Mouse (Mus musculus): ENCODE data around the gene Ncapd2.

The Ncapd2 gene

DNA sequence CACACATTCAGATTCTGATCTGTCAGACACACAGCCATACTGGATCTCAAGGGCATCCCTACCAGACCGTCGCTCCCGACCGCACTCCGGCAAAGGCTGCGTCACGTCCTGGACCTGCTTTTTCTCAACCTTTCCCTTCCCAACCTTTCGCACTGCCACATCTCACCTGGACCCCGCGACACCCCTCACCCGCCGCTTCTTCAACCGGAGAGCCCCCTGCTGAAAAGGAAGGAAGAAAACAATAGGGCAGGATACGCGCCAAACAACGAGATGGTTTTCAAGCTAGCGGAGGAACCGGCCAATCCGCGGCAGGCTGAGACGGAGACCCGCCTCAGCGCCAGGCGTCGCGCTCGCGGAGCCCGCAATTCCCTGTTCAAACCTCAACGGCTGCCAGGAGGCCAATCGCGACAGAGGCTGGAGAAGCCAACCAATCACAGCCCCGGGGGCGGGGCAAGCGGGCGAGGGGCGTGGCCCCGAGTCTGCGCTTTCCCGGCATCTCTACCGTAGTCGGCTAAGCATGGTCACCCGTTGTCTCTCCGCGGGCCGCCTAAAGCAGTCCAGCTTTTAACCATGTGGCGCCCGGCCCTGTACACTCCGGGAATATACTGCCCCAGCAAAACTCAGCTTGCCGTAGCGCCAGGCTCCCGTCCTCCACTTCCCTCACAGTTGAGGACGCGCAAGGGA is at the start of gene Ncapd2, which contains the start of gene Mrpl51:
Gene Ncapd2, minus strand, starts transcription at position 370 of the 684 bp plus-strand sequence.
Gene Mrpl51, plus strand, starts transcription at position 470 of the 684 bp plus-strand sequence.
- peak; percentile 99 for DNase-seq (ENCODE audit: low spot score)

- no peak for DNase-seq (ENCODE audit: low spot score)
These were observed 49.1 kb upstream of the Ncapd2 start for GRCm38 (mm10) chr6:125240617-125241016.

- no peak for DNase-seq (ENCODE audit: low spot score)
These were observed 48.0 kb upstream of the Ncapd2 start for GRCm38 (mm10) chr6:125239547-125239946.

DNA sequence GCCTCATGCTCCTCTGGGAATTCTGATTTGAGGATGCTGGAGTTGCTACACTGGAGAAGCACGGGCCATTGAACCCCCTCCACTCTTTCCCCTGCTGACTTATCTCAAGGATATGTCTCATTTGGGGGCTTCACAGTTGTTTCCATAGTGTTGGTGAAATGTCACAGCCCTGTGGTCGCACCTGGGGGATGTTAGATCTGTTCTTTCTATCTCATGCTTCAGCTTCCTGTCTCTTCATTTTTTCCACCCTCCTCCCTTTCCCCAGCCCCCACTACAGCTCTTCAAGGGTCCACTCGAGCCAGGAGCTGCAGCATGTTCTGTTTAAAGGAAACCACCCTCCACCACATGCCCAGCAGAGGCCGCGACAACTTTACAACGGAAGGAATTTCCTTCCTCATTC is 46.9 kb upstream of the Ncapd2 start:
- no peak for DNase-seq (ENCODE audit: low spot score)

- no peak for DNase-seq (ENCODE audit: low spot score)
These were observed 45.9 kb upstream of the Ncapd2 start for GRCm38 (mm10) chr6:125237421-125237820.

DNA sequence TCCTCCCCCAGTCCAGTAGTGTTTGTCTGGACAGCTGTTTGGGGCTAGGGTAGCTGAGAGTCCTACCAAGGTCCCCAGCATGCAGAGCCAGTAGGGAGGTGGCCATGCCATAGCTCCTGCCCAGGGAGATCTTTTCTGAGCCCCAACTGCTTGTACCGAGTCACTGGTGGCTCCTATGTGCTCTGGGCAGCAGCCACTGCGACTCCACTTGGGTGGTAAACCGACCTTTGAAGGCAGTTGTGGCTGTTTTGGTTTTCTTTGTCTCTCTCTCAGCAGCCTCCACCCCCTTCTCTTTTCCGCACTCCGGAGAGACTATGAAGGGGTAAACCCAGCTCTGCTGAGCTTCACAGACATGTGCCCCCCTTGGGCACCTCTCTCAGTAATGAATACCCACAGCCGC is 45.3 kb upstream of the Ncapd2 start, which contains the start of gene Cd27:
Gene Cd27, minus strand, starts transcription at position 229 of the 400 bp plus-strand sequence.
- no peak for DNase-seq (ENCODE audit: low spot score)

- no peak for DNase-seq (ENCODE audit: low spot score)
These were observed 44.8 kb upstream of the Ncapd2 start for GRCm38 (mm10) chr6:125236341-125236740.

DNA sequence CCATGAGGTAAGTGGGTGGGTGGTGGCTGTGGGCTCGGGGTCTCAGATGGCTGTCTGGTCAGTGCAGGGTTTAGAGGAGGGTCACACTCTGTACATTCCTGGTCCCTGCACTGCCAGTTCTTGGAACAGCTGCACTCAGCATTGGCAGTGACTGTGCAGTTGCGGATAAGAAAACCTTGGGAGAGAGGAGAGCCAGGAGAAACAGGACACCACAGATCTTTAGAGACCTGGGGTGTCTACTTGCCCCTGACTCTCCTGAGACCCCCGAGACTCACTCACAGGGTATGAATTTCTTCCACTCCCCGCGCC is 43.0 kb upstream of the Ncapd2 start:
- no peak for DNase-seq (ENCODE audit: low spot score)

DNA sequence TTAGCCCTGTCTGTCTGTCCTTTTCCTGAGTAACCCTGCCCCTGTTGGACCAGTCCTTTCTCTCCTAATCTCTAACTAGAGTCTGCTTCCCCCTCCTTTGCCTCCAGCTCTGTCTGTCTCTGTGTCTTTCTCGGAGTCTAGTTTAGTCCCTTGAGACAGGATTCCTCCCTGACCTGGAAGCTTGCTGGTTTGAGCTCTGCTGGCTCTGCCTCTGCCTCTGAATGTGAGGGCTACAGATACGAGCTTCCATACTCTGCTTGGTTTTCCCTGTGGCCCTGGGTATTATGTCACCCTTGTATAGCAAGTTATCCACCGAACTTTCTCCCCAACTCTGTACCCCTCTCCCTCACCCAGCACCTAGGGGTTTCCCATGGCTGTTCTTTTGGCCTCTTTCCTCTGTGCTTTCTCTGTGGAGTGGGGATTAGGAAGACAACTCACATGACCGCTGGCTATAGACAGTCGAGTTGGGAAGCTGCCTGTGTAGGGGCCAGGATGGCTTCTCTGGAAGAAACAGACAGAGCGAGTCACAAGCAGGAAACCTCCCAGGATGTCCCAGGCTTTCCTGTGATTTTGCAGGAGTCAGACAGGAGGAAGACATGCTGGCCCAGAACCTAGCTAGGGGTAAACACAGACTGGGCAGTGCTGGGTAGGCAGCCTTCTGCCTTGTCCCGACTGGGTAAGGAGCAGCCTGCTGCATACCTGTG is 42.5 kb upstream of the Ncapd2 start:
- DNase-seq (ENCODE audit: low spot score), result no peak

DNA sequence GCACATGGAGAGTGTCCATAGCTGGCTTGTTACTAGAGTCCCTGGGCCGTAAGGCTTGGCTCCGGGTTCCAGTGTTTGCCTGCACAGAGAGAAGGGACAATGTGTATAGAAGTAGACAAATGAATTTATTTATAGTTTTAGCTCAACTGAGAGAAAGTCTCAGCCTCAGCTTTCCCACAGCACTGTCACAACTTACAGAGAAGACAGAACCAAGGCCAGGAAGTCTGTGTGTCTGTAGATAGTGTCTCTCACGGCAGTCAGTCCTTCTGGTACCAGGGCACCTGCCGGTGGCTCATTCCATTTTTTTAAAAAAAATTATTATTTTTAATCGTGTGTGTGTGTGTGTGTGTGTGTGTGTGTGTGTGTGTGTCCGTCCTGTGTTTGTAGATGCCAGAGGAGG is 41.0 kb upstream of the Ncapd2 start:
- DNase-seq (ENCODE audit: low spot score), result no peak

- DNase-seq (ENCODE audit: low spot score), result no peak
These were observed 40.5 kb upstream of the Ncapd2 start for GRCm38 (mm10) chr6:125232045-125232437.

GRCm38 (mm10) chr6:125231117-125232044 is 39.9 kb upstream of the Ncapd2 start, which contains the start of gene Tapbpl:
Gene Tapbpl, minus strand, starts transcription at chr6:125231860.
- DNase-seq (ENCODE audit: low spot score), result peak; percentile 58

GRCm38 (mm10) chr6:125230571-125230970 is 39.1 kb upstream of the Ncapd2 start:
- no peak for DNase-seq (ENCODE audit: low spot score)

GRCm38 (mm10) chr6:125225518-125226115 is 34.1 kb upstream of the Ncapd2 start:
- no peak for DNase-seq (ENCODE audit: low spot score)

DNA sequence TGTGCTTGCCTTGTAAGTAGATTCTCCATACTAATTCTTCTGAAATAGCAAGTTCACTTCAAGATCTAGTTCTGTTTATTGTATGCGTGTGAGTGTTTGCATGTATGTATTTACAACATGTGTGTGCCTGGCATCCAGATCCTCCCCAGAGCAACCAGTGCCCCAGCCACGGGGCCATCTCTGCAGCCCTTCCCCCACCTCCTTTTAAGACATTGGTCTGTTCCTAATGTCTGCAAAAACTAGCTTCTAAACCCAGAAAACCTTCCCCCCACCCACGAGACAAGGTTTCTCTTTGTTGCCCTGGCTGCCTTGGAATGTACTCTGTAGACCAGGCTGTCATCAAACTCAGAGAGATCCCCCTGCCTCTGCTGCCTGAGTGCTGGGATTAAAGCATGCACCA is 31.1 kb upstream of the Ncapd2 start:
- no peak for DNase-seq (ENCODE audit: low spot score)

DNA sequence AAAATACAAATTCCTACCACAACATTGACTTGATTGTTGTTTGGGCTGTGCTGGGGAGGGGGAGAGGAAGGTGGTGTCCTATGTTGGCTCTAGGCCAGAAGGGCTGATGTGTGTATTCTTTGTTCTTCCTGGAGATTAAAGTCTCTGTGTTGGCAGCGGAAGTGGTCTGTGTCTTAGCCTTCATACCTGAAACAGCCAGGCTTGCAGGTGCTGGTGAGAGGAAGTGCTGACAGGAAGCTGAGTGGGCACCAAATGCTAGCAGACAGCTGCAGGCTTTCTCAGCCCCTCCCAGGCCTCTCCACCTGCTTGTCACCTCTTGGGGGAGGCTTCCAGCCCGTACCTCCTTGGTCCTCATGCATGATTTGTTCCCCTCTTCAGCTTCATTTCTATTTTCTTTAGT is 30.6 kb upstream of the Ncapd2 start:
- peak; percentile 44 for DNase-seq (ENCODE audit: low spot score)

DNA sequence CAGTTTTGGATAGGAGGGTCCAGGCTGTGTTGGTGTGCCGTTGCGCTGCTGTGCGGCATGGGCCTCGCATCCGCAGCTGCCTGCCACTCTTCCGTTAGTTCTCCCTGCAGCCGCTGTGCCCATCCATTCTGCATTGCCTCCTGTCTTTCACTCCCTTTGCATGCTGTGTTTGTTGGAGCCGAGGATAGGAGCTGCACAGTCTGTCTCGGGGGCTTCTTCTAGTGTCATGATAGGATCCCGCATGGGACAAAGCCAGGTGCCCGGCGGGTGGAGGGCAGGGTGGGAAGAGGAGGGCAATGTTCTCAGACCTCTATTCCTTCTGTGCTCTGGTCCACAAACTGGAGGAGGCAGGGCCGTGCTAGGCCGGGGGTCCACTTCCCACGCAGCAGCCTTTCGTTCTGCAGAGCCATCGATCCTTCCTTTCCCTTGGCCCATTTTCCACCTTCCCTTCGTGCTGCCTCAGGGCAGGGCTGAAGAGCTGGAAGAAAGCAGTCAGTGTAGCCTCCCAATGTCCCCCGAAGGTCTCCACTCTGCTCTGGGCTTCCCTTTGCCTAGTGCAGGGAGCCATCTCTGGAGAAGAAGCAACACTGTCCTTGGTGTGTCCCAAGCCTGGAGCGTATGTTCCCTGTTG is 29.7 kb upstream of the Ncapd2 start:
- no peak for DNase-seq (ENCODE audit: low spot score)

- peak; percentile 45 for DNase-seq (ENCODE audit: low spot score)
These were observed 27.5 kb upstream of the Ncapd2 start for GRCm38 (mm10) chr6:125218963-125219362.

DNA sequence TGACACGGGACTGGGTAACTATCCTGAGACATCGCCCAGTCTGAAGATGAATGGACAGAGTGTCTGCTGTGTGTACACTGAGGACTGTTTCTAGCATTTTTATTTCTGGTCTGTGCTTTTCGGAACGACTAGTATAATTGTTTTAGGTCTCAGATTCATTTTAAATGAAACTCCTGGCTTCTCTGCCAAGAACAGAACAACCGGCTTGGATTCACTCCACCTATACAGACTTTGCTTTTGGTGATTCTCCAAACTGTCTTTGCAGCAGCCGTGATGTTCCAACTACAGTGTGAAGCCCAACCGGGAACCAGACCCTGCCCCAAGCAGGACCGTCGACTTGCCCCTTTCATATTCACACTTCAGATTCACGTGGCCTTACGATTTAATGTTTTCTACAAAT is 26.4 kb upstream of the Ncapd2 start:
- no peak for DNase-seq (ENCODE audit: low spot score)

DNA sequence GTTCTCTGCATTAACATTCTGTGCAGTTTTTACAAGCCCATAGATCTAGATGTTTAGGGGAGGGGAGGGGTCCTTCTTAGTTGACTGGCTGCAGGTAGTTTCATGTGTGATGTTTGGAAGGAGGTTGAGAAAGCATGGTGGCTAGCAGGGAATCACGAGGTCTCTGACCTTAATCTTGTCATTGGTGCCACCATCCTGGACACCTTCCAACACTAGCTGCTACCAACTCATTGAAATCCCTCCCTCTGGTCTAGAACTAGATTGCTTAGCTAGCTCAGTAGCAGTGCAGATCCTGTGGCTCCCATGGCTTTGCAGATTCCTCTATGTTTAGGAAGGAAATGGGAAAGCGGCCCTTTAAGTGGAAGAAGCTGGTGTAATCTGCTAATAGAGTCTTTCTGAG is 25.4 kb upstream of the Ncapd2 start:
- no peak for DNase-seq (ENCODE audit: low spot score)

GRCm38 (mm10) chr6:125215148-125215954 is 23.9 kb upstream of the Ncapd2 start, which contains the start of gene Vamp1:
Gene Vamp1, plus strand, starts transcription at chr6:125215551.
- DNase-seq (ENCODE audit: low spot score), result peak; percentile 86
